Mouse (Mus musculus): ENCODE measurements around the gene Gm20662. TPM values are rescaled to one million over a fixed set of nuclear protein-coding genes. Genes with fewer than 3 reads are reported as not detected.

Gene Gm20662
- polyA plus RNA-seq, 1 experiment from 2014 or later = 0.84 TPM

DNA sequence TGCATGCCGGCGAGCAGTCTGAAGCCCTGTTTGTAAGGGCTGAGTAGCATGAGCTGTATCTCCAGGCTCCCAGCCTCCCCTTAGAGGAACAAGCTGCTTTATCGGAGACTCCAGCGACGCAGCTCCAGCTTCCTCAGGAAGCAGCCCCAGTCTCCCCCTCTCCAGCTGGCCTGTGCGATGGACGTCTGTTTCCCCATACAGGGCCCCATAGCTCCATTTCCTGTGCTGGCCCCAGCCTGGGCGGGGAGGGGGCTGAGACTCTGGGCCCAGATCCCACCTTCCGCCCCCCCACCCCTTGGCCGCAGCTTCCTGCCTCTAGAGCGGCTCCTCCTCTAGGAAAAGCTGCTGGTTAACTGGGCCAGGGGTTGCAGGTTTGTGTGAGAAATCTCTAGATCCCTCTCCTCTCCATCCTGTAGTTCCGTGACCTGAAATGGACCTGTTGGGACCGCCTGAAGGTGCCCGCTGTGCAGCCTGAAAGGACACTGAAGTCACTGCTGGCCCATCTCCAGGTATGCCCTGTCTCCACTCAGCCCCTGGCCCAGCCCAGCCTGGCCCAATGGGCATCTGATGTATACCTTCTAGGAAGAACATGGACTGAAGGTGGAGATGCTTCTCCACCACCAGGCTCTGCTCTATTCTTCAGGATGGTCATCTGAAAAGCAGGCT lies 13.3 kb upstream of the Gm20662 start, which contains the start of gene Gm20661:
Gene Gm20661, plus strand, starts transcription at position 378 of the 666 bp plus-strand sequence.
- Histone ChIP-seq H3K27me3 (ENCODE audit: control insufficient read depth, insufficient read depth, low read length) (no peaks in the 10 kb centered on the region), H3K36me3 (ENCODE audit: control insufficient read depth, insufficient read depth, low read length) (no peaks in the 10 kb centered on the region; the same call in 1 of the 2 replicates), H3K4me1 (ENCODE audit: control insufficient read depth, insufficient read depth, low read length) (peaks cover 35% of the 10 kb centered on the region), H3K27ac (ENCODE audit: low read length) (peak within 1 kb of the TSS; percentile 100), H3K4me2 (replicated peaks; ENCODE audit: low read depth, low read length) (peak within 1 kb of the TSS; percentile 88), H3K9ac (replicated peaks; ENCODE audit: low read depth, low read length) (peak within 1 kb of the TSS; percentile 59), H3K9me3 (ENCODE audit: control insufficient read depth, low read depth, low read length) (no peaks in the 10 kb centered on the region), H3K4me3 (ENCODE audit: low read depth, low read length) (peak within 1 kb of the TSS; percentile 45)
- WGBS = 9% methylated on average over 14 of the region's 14 CpGs
- peak; percentile 77 for ATAC-seq (ENCODE audit: insufficient number of reproducible peaks, insufficient read depth, low FRiP score, low read depth)

DNA sequence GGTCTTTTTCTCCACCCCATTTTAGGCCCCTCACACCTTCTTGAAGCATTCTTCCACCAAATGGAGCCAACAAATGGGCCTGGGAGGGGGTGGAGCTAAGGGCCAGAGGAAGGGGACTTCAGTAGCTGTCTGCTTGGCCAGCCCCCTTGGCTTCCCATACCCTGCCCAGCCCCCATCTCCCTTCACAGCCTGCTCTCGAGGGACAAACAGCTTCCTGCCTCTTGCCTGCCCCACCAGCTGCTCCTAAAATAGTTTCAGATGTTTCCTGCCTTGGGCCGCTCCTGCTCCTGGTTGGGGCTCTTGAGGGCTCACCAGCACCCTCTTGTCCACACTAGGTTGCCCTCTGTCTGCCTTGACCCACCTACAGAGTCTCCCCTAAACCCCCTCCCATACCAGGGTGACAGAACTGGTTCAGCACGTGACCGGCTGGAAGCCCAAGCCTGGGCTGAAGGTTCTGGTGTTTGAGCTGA lies 12.7 kb upstream of the Gm20662 start:
- Histone ChIP-seq H3K27ac (ENCODE audit: low read length) (peak overlapping the region; percentile 100), H3K4me3 (ENCODE audit: low read depth, low read length) (peak overlapping the region; percentile 45), H3K9me3 (ENCODE audit: control insufficient read depth, low read depth, low read length) (no peaks in the 10 kb centered on the region), H3K27me3 (ENCODE audit: control insufficient read depth, insufficient read depth, low read length) (no peaks in the 10 kb centered on the region), H3K4me1 (ENCODE audit: control insufficient read depth, insufficient read depth, low read length) (peaks cover 35% of the 10 kb centered on the region), H3K4me2 (replicated peaks; ENCODE audit: low read depth, low read length) (peak overlapping the region; percentile 88), H3K9ac (replicated peaks; ENCODE audit: low read depth, low read length) (peak overlapping the region; percentile 59), H3K36me3 (ENCODE audit: control insufficient read depth, insufficient read depth, low read length) (no peaks in the 10 kb centered on the region; the same call in 1 of the 2 replicates)
- peak; percentile 50 for ATAC-seq (ENCODE audit: insufficient number of reproducible peaks, insufficient read depth, low FRiP score, low read depth)
- 4% methylated on average over 4 of the region's 4 CpGs for WGBS

DNA sequence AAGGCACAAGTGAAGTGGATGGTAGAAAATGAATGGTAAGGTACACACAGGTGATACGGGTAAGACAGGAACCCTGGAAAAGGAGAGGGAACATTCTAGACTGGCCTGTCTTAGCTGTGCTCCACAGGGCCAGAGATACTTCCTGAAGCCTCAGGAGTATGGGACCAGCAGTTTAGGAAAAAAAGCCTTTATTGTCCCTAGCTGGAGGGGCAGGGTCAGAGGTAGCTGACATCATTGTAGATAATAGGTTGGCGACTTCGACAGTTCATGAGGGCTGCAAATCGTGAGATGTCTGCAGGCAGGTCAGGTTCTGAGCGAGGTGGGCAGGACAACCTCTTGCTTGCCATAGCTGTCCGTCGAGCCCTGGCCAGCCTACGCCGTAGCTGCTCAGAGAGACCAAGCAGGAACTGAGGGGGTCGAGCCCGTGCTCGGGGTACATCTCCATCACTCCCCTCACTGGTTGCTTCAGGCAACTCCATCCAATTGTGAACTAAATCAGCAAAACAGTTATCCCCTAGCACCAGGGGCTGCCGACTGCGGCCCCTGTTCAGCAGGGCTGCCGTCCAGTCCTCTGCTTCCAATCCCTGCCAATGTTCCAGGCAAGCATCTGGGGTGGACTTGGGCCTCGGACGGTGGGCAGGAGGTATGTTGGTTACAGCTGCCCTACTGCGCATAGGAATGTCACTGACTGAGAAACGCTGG lies 11.9 kb upstream of the Gm20662 start:
- Histone ChIP-seq H3K36me3 (ENCODE audit: control insufficient read depth, insufficient read depth, low read length) (no peaks in the 10 kb centered on the region; the same call in 1 of the 2 replicates), H3K4me2 (replicated peaks; ENCODE audit: low read depth, low read length) (peak overlapping the region; percentile 88), H3K27me3 (ENCODE audit: control insufficient read depth, insufficient read depth, low read length) (no peaks in the 10 kb centered on the region), H3K9me3 (ENCODE audit: control insufficient read depth, low read depth, low read length) (no peaks in the 10 kb centered on the region), H3K9ac (replicated peaks; ENCODE audit: low read depth, low read length) (peak overlapping the region; percentile 59), H3K27ac (ENCODE audit: low read length) (peak overlapping the region; percentile 100), H3K4me1 (ENCODE audit: control insufficient read depth, insufficient read depth, low read length) (peaks cover 35% of the 10 kb centered on the region), H3K4me3 (ENCODE audit: low read depth, low read length) (peak overlapping the region; percentile 45)
- 45% methylated on average over 19 of the region's 19 CpGs for WGBS
- ATAC-seq (ENCODE audit: insufficient number of reproducible peaks, insufficient read depth, low FRiP score, low read depth) = no peak

DNA sequence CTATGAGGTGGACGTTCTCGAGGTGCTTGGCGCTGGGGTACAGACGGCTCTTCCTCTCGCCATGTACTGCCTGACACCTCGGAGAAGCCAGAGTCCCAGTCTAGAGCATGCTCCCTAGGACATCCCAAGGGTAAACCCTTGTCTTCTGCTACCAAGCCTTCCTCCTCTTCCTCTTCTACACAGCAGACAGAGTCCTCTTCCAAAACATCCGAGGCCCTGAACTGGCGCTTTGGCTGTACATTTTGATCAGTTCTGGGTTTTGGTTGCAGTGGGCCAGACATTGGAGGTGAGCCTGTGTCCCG lies 11.4 kb upstream of the Gm20662 start:
- Histone ChIP-seq H3K27ac (ENCODE audit: low read length) (peak overlapping the region; percentile 100), H3K4me1 (ENCODE audit: control insufficient read depth, insufficient read depth, low read length) (peaks cover 35% of the 10 kb centered on the region), H3K27me3 (ENCODE audit: control insufficient read depth, insufficient read depth, low read length) (no peaks in the 10 kb centered on the region), H3K36me3 (ENCODE audit: control insufficient read depth, insufficient read depth, low read length) (no peaks in the 10 kb centered on the region; the same call in 1 of the 2 replicates), H3K9ac (replicated peaks; ENCODE audit: low read depth, low read length) (peak overlapping the region; percentile 59), H3K4me2 (replicated peaks; ENCODE audit: low read depth, low read length) (peak overlapping the region; percentile 88), H3K9me3 (ENCODE audit: control insufficient read depth, low read depth, low read length) (no peaks in the 10 kb centered on the region), H3K4me3 (ENCODE audit: low read depth, low read length) (peak overlapping the region; percentile 45)
- 46% methylated on average over 9 of the region's 9 CpGs for WGBS
- ATAC-seq (ENCODE audit: insufficient number of reproducible peaks, insufficient read depth, low FRiP score, low read depth) = no peak

DNA sequence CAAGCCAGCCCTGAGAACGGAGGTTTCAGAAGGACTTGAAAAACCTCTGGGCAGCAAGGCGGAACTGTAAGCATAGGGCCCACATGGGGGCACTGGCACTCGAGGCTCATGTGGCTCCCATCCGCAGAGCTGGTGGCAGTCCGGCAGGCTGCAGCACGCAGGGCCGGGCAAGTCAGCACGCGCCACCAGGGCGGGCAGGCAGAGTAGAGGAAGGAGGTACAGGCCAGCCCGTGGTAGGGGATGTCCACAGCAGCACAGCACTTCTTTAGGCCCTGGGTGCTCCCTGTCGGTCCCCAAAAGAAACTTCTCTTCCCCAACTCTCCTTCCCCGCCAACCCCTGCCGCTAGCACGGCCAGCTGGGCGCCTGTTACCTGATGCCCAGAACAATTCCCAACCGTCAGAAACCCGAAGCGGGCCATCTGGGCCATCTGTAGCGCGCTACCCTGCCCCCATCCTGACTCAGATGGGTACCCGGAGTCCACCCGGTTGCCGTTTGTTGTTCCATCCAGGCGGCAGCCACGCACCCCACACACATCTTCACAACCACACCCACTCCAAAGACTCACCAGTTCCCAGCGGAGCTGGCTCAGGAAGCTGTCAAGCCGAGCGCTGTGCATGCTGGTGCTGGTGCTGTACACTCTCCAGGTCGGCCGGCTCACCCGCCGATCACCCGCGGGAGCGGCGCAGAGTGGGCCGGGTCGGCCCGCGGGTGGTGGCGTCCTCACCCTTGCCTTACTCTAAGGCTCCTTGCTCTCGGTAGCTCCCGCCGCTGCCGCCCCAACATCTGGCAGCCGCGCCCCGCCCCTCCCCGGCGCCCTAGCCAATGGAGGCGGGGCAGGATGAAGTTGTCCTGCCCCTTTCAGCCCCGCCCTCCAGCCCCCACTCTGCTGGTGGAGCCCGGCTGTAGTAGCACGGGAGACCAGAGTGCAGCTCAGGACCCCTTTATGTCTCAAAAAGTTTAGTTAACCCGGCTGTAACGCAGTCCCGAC lies 10.7 kb upstream of the Gm20662 start, which contains the start of gene Inka1:
Gene Inka1, minus strand, starts transcription at position 749 of the 989 bp plus-strand sequence.
- peak within 1 kb of the TSS; percentile 59 for H3K9ac ChIP-seq (replicated peaks; ENCODE audit: low read depth, low read length)
- H3K36me3 ChIP-seq (ENCODE audit: control insufficient read depth, insufficient read depth, low read length) = no peaks in the 10 kb centered on the region; the same call in 1 of the 2 replicates
- under 1% methylated on average over 56 of the region's 58 CpGs for WGBS
- H3K9me3 ChIP-seq (ENCODE audit: control insufficient read depth, low read depth, low read length) = no peaks in the 10 kb centered on the region
- ATAC-seq (ENCODE audit: insufficient number of reproducible peaks, insufficient read depth, low FRiP score, low read depth) = peak; percentile 59
- H3K27me3 ChIP-seq (ENCODE audit: control insufficient read depth, insufficient read depth, low read length) = no peaks in the 10 kb centered on the region
- H3K4me1 ChIP-seq (ENCODE audit: control insufficient read depth, insufficient read depth, low read length) = peaks cover 35% of the 10 kb centered on the region
- H3K27ac ChIP-seq (ENCODE audit: low read length) = peak within 1 kb of the TSS; percentile 100
- peak within 1 kb of the TSS; percentile 45 for H3K4me3 ChIP-seq (ENCODE audit: low read depth, low read length)
- H3K4me2 ChIP-seq (replicated peaks; ENCODE audit: low read depth, low read length) = peak within 1 kb of the TSS; percentile 88

DNA sequence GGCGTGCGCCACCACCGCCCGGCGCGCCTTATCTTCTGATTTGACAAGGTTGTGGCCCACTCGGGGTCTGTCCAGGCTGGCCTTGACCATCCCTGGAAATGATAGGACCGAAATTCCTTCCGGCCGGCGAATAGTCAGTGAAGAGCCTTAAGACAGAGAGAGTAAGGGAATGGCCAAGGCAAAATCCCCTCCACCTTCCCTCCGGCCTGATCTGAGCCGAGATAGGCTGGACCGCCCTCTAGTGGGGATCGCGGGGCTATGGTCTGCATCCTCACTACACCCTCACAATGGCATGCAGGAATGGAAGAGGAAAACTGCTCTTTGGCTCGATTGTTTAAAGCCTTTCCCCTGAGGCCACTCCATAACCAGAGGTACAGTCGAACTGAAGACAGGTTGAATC lies 9.8 kb upstream of the Gm20662 start:
- peak overlapping the region; percentile 100 for H3K27ac ChIP-seq (ENCODE audit: low read length)
- H3K36me3 ChIP-seq (ENCODE audit: control insufficient read depth, insufficient read depth, low read length) = no peaks in the 10 kb centered on the region; the same call in 1 of the 2 replicates
- peak overlapping the region; percentile 88 for H3K4me2 ChIP-seq (replicated peaks; ENCODE audit: low read depth, low read length)
- ATAC-seq (ENCODE audit: insufficient number of reproducible peaks, insufficient read depth, low FRiP score, low read depth) = peak; percentile 16; the same call in 1 of the 2 replicates
- H3K4me1 ChIP-seq (ENCODE audit: control insufficient read depth, insufficient read depth, low read length) = peaks cover 26% of the 10 kb centered on the region
- peak overlapping the region; percentile 45 for H3K4me3 ChIP-seq (ENCODE audit: low read depth, low read length)
- no peaks in the 10 kb centered on the region for H3K9me3 ChIP-seq (ENCODE audit: control insufficient read depth, low read depth, low read length)
- WGBS = 2% methylated on average over 18 of the region's 18 CpGs
- H3K9ac ChIP-seq (replicated peaks; ENCODE audit: low read depth, low read length) = no peak overlapping the region
- no peaks in the 10 kb centered on the region for H3K27me3 ChIP-seq (ENCODE audit: control insufficient read depth, insufficient read depth, low read length)

DNA sequence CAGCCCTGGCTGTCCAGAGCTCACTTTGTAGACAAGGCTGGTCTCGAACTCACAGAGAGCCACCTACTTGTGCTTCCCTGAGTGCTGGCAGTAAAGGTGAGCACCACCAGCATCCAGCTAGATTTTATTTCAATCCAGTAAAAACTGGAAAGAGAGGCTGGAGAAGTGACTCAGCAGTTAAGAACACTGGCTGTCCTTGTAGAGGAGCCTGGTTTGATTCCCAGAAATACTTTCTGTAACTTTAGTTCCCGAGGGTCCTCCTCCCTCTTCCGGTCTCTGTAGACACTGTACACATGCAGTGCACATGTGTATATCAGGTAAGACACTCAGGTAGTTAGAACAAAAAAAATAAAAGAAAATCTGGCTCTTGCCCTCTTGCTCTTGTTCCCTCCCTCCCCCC lies 8.2 kb upstream of the Gm20662 start:
- Histone ChIP-seq H3K36me3 (ENCODE audit: control insufficient read depth, insufficient read depth, low read length) (no peaks in the 10 kb centered on the region; the same call in 1 of the 2 replicates), H3K4me2 (replicated peaks; ENCODE audit: low read depth, low read length) (no peak overlapping the region), H3K9ac (replicated peaks; ENCODE audit: low read depth, low read length) (no peak overlapping the region), H3K4me1 (ENCODE audit: control insufficient read depth, insufficient read depth, low read length) (peaks cover 15% of the 10 kb centered on the region; the same call in 1 of the 2 replicates), H3K27me3 (ENCODE audit: control insufficient read depth, insufficient read depth, low read length) (no peaks in the 10 kb centered on the region), H3K9me3 (ENCODE audit: control insufficient read depth, low read depth, low read length) (no peaks in the 10 kb centered on the region), H3K27ac (ENCODE audit: low read length) (no peak overlapping the region), H3K4me3 (ENCODE audit: low read depth, low read length) (no peak overlapping the region)
- 81% methylated on average over 3 of the region's 3 CpGs for WGBS
- ATAC-seq (ENCODE audit: insufficient number of reproducible peaks, insufficient read depth, low FRiP score, low read depth) = no peak

DNA sequence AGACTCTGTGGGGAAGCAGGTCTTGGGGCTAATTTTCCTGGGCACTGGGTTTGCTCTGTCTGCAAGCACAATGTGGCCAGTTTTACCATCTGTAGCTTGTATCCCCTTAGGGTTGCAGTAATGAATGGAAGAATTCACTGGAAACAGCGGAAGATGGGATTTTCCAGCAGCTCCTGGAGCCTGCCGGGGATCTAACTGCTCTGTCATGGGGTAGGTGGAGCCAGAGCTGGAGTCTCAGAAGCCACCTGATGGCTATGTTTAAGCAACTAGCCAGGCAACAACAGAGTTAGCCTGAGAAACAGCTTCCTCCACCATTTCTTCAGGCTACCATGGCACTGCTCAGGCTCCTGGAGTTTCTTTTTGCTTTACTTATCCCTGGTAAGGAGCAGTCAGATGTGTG lies 4.0 kb upstream of the Gm20662 start, which contains the start of gene Cdhr4:
Gene Cdhr4, plus strand, starts transcription at position 301 of the 400 bp plus-strand sequence.
- Histone ChIP-seq H3K4me1 (ENCODE audit: control insufficient read depth, insufficient read depth, low read length) (no peaks in the 10 kb centered on the region), H3K4me3 (ENCODE audit: low read depth, low read length) (no peak within 1 kb of the TSS), H3K27ac (ENCODE audit: low read length) (no peak within 1 kb of the TSS), H3K27me3 (ENCODE audit: control insufficient read depth, insufficient read depth, low read length) (no peaks in the 10 kb centered on the region), H3K9me3 (ENCODE audit: control insufficient read depth, low read depth, low read length) (no peaks in the 10 kb centered on the region), H3K36me3 (ENCODE audit: control insufficient read depth, insufficient read depth, low read length) (no peaks in the 10 kb centered on the region), H3K4me2 (replicated peaks; ENCODE audit: low read depth, low read length) (no peak within 1 kb of the TSS), H3K9ac (replicated peaks; ENCODE audit: low read depth, low read length) (no peak within 1 kb of the TSS)
- 69% methylated on average over 2 of the region's 2 CpGs for WGBS
- no peak for ATAC-seq (ENCODE audit: insufficient number of reproducible peaks, insufficient read depth, low FRiP score, low read depth)

Data from stomach, embryonic 14.5 days (tissue).